Mouse (Mus musculus) frontal cortex, adult 2 months (tissue): ENCODE measurements around the gene Txnip. TPM values are rescaled to one million over a fixed set of nuclear protein-coding genes. Genes with fewer than 3 reads are reported as not detected.
"Not testable (repeated sequence)": the region's sequence is repeated elsewhere in the genome, so short reads cannot be mapped to it uniquely, and the experiment has no call there.

Source experiments
- DNase-seq, 2 experiments: peaks; one replicate each; pipeline ENCODE4 v3.0.0; 2022; ENCODE audit warnings: low spot score in 1 of 2; ENCODE audit errors: extremely low spot score in 1 of 2
- polyA plus RNA-seq: library from polyadenylated mRNA; depleted of rRNA; stranded (reverse); fragments of >200 nt; gene quantifications from 2 replicates; pipeline ENCODE4 v1.2.3, GENCODE M21; 2012; rRNA removed

Gene Txnip
- 27.5 and 27.7 TPM in 2 replicates for polyA plus RNA-seq

DNA sequence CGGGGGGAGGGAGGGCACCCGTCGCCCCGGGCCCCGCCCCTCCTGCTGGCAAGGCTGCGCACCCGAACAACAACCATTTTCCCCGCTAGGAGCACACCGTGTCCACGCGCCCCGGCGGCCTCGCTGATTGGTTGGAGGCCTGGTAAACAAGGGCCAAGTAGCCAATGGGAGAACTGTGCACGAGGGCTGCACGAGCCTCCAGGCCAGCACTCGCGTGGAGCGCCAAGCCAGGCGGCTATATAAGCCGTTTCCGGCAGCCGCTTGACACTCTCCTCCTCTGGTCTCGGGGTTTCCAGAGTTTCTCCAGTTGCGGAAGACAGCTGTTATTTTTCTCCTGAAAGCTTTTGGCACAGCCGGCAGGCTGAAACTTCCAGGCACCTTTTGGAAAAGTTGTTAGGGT is at the start of gene Txnip:
TSS of gene Txnip (plus strand) at position 264 of the 400 bp plus-strand sequence.
- DNase-seq = peak; percentile 91 to 95

DNA sequence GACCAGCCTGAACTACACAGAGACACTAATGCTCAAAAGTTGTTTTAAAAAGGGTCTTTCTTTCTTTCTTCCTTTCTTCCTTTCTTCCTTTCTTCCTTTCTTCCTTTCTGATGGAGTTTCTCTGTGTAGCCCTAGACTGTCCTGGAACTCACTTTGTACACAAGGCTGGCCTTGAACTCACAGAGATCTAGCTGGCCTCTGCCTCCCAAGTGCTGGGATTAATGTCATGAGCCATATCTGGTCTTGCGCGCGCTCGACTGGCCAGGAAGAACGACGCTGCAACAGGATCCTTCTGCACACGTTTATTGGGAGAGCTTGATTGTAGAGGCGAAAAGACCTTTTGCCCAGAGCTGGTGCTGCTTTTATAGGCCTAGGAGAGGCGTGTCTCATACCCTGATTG is 49.8 kb upstream of the Txnip start:
- DNase-seq = not testable (repeated sequence)

DNA sequence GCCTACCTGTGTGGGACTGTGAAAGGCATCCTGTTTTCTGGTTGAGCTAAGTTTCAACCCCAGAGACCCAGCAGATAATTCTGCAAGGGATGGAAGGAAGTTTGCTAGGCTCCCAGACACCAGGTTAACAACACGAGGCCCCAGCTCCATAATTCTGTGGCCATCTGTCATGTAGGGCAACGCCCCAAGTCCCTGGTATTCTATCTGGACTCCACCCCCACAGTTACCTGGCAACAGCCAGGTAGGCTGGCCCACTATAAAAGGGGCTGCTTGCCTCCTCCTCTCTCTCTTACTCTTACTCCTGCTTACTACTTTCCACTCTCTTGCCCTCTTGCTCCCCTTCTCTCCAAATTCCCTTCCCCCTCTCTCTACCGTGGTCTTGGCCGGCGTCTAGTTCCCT is 37.6 kb upstream of the Txnip start:
- no peak for DNase-seq

DNA sequence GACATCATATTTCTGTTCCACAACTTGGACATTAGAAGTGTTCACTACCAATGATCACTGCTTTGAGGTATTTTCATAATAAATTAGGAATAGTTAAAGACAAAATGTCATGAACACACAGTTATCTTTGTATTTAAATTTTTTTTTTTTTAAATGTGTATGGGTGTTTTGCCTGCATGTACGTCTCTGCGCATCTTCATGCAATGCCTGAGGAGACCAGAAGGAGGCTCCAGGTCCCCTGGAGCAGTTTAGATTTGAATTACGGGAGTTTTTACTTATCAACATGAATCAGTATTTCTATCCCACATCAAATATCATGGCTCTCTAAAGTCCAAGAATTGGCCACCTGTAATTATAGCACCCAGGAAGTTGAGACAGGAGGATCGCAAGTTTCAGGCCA is 35.6 kb upstream of the Txnip start:
- DNase-seq = no peak

DNA sequence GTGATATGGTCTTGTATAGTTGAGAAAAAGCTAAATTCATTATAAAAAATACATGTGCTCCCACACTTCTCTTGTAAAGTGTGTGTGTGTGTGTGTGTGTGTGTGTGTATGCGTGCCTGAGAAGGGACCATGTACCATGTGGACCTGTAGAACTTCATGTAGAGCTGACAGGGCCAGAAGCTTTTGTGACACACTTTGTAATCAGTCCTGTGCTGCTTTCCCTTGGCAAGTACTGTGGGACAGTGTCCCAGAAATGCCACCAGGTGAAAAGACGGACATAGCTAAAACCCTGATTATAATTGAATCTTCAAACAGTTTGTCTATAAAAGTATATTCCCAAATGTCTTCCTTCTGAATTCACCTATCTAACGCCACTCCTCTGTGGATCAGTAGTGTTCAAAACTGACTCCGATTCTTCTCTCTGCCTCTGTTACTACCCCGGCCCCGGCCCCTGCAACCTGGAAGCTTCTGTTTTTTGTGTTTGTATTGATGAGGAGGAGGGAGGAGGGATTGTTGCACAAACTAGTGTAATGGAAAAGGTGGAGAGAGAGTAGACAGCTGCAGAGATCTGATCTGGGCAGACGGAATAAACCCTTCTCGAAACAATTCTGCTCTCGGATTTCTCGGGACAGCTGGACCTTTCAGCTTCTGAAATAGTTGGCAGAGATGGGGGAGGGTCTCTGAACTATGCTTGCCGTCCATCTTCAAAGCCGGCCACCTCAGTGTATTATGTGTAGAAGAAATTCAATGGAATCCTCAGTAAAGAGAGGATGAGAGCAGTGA is 33.5 kb upstream of the Txnip start:
- DNase-seq = no peak

DNA sequence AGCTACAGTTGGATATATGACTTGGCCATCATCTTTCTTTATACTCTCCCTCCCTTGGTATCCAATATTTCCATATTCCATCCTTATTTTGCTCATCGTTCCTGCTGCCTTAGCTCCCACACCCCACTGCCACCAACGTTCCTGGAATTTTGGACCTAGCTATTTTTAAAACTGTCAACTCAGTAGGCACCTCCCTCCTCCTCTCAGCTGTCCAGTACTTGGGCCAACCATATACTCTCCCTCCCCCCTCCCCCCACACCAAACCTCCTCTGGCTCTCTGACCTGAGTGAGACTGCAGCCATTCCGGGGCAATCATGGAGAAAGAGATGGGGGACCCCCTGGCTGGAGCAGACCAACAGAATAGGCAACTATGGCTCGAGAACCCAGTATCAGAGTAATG is 32.8 kb upstream of the Txnip start, which contains the start of gene Hfe2:
TSS of gene Hfe2 (plus strand) at position 259 of the 400 bp plus-strand sequence.
- no peak for DNase-seq

DNA sequence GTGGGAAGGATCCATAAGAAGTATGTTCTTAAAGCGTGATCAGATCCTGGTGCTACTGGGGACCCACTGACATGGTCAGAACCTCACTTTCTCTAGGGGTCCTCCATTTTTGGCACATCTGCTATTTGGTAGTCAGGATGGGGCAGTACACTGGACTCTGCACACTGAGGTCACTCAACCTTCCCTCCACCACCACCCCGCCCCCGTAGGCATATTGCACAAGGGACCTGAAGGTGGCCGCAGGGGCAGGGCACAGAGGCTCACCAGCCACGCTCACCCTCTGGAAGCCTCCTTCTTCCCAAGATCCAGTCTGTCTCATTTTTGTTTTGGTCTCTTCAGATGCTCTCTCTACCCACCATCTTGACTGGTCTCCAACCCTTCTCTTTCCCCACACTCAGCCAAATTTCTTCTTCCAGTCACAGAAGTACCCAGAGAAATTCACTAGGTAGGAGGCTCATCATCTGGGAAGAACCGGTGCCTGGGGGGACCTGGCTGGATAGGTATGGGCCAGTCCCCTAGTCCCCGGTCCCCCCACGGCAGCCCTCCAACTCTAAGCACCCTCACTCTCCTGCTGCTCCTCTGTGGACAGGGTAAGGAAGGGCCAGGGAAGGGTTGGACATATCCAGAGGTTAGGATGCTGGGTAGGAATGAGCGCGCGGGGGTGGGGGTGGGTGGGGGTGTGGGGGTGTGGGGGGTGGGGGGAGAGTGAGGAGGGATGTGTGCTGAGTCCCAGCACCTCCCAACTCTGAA is 31.6 kb upstream of the Txnip start:
- DNase-seq = no peak

DNA sequence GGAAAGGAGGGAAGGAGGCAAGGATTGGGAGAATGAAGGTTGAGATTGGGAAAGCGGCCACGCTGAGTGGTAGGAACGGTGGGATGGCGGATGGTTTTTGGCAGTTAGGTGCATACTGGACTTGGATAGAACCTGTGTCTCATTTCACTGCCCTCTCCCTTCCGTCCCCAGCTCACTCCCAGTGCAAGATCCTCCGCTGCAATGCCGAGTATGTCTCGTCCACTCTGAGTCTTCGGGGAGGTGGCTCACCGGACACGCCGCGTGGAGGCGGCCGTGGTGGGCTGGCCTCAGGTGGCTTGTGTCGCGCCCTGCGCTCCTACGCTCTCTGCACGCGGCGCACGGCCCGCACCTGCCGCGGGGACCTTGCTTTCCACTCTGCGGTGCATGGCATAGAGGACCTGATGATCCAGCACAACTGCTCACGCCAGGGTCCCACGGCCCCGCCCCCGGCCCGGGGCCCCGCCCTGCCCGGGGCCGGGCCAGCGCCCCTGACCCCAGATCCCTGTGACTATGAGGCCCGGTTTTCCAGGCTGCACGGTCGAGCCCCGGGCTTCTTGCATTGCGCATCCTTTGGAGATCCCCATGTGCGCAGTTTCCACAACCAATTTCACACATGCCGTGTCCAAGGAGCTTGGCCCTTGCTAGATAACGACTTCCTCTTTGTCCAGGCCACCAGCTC is 30.8 kb upstream of the Txnip start:
- no peak for DNase-seq

DNA sequence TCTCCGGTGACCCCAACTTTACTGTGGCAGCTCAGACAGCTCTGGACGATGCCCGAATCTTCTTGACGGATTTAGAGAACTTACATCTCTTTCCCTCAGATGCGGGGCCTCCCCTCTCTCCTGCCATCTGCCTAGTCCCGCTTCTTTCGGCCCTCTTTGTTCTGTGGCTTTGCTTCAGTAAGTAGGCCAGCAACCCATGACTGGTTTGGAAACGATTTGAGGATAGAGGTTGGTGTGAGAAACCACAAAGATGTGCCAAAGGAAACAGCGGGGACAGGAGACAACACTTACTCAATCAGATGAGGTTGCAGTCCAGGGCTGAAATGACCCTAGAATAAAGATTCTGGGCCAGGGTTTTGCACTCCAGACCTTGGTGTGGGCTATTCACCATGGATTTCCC is 29.3 kb upstream of the Txnip start:
- no peak for DNase-seq

DNA sequence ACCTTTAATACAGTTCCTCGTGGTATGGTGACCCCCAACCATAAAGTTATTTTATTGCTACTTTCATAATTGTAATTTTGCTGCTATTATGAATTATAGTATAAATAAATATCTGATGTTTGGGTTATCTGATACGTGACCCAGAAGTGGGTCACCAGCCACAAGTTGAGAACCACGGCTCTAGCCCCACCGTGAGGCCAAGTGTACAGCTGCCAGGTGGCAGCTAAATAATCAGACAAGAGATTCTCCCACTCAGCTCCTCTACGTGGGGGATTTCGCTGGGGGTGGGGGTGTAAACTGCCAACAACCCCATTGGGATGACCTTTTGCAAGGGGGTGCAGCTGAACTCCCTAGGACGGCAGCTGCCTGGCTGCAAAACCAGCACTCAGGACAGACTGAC is 25.7 kb upstream of the Txnip start:
- no peak for DNase-seq

DNA sequence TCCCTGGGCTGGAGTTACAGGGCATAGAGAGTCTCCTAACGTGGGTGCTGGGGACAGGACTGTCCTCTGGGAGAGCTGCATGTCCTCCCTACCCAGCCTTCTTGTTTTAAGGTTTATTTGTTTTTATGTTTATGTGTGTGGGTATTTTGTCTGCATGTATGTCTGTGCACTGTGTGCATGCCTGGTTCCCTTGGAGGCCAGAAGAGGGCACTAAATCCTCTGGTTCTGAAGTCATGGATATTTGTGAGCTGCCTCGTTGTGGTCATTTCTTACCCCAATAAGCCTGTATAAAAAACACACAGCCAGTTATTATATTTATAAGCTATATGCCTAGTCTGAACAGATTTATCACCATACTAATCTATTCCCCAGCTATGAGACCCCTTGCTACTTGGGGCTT is 23.5 kb upstream of the Txnip start:
- DNase-seq = no peak

DNA sequence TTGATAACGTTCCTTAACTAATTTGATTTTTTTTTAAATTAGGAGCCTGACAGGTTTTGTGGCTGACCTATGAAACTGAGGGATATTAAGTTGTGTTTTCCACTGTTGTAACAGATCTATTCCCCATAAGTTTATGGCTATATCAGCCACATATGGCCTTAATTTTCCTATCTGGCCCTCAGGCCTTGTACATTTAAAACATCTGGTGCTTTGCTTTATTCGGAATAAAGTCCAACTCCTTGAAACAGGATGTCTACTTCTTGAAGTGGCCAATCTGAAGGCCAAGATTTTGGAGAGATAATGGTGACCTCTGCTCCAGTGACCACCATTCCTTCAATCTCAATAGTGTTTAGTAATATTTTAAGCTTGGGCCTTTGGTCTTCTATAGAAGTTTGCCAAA is 18.4 kb upstream of the Txnip start:
- DNase-seq = no peak

DNA sequence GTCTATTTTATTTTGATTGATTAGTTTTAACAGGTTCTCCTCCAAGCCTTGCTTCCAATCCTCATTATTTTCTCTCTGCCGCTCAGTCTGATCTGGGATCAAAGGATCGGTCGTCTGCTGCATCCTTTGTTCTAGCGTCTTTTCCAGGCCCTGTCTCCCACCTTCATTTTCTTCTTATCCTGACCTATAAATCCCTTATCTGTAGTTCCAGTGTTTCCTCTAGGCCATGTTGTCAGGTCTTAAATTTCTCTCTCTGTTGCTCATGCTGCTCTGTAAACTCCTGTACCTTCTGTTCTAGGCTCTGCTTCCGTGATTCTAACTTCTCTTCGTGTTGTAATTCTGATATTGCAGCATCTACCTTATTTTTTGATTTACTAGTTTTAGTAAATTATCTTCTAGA is 17.0 kb upstream of the Txnip start:
- no peak for DNase-seq

DNA sequence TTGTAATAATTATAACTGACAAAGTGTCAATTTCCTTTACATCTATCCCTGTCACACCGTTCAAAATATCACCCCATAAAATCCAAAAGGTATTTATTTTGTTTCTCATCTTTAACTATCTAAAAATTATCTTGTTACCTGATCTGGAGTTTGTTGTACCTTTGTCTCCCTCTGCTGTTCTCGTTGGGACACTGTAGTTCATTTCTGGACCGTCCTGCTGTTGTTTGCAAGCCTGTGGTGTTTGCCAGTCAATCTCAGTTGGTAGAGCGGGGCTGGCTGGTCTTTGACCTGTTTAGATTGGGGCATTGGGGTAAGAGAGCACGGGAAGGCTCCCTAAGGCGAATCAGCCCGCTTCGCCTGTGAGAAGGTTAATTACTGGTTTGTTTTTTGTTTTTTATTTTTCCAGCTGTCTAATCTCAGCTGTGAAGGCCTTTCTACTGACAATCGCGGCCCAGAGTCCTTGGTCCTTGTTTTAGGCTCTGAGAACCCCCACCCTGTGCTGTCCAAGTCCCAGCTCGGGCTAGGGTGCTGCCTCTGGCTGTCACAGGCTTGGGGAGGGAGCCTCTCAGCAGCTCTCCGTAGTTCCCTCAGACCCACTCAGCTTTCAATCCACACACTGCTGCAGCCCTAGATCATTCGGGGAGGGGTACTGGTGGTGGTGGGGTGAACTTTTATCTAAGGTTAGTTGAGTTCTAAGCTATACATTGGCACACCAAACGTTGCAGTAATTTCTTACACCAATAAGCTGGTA is 16.3 kb upstream of the Txnip start:
- peak in 1 of 2 experiments; percentile 39 for DNase-seq

DNA sequence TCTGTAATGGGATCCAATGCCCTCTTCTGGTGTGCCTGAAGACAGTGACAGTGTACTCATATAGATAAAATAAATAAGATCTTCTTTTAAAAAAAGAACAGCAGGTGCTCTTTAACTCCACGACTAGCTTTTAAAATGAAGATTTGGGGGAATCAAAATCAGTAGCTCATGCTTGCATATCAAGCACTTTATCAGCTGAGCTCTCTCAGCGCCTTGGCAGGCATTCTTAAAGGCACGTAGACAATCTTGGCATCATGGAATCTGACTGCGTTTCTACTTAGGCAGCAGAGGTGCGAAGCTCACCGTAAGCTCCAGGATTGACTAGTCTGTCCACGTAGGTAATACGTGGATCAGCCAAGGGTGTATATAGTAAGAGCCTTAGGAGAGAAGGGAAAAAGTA is 15.2 kb upstream of the Txnip start:
- DNase-seq = no peak

DNA sequence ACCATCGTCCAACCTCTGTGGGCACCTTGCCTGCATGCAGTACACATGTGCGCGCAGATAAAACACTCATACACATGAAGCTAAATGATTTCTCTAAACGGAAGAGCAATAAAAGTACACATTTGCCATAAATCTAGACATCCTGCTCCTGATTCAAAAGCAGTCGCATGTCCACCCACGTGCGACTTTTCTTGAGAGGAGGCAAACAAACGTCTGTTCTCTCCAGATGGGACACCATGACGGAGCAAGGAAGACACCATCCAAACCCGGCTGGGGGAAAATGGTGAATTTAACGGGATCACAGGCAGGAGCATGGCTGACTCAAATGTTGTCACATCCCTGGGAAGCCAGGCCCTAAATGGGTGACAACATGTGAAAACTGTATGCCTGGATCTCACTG is 14.4 kb upstream of the Txnip start:
- DNase-seq = peak; percentile 51 to 72

DNA sequence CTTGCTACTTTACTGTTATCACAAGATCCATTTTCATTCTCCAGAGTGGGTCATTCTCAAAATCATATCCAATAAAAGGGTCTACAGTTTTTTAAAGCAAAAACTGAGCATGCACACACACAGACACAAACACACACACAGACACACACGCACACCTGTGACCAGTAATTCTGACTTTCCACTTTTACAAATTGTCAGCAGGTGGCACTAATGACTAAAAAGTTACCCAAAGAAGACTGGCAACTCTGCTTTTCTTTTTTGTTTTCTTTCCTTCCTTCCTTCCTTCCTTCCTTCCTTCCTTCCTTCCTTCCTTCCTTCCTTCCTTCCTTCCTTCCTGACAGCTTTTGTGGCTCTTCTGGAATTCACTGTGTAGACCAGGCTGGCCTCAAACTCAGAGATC is 12.2 kb upstream of the Txnip start:
- peak in 1 of 2 experiments; percentile 39 for DNase-seq

DNA sequence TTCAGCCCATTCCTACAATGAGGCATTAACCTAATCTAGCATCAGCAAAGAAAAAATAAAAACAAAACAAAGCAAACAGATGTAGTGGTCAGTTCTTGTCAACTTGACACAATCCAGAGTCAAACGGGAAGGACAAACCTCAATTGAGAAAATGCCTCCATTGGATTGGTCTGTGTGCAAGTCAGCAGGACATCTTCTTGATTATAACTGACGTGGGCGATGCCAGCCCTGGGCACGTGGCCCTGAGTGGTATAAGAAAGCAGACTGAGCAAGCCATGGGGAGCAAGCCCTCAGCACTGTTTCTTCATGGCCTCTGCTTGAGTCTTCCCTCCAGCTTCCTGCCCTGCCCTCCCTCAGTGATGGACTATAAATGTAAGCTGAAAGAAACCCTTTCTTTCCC is 10.9 kb upstream of the Txnip start:
- DNase-seq = no peak

DNA sequence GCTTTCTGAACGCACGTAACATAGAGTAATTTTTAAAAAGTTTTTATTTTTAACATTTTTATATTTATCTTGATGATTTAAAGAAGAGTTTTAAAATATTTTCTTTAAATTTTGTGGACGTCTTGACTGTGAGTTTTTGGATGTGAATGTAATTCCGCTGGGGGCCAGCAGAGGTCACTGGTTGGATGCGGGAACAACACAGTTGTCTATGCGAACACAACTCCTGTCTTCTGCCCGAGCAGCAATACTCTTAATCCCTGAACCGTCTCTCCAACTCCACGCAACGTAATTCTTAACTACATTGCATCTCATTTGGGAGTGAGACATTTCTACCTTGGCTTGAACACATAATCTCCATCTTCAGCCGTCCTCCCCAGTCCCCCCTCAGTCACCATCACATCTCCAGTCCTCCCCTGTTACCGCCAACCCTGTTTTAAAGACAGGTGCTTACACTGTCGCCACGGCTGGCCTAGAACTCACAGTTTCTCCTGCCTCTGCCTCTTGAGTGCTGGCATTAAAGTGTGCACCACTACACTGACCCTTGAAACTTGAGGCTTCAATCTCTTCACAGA is 10.3 kb upstream of the Txnip start:
- peak in 1 of 2 experiments; percentile 89 for DNase-seq

DNA sequence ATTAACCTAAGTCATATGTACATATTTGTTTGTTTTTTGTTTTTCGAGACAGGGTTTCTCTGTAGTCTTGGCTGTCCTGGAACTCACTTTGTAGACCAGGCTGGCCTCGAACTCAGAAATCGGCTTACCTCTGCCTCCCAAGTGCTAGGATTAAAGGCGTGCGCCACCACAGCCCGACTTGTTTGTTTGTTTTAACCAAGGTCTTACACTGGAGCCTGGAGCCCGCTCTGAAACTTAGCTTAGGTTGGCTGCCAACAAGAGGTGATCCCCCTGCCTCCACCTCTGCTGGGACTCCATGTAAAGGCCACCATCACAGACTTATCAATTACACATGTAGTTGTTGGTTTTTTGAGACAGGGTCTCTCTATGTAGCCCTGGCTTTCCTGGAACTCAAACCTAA is 8.9 kb upstream of the Txnip start:
- DNase-seq = no peak
